Mouse (Mus musculus) stomach, postnatal 0 days (tissue): ENCODE data around the gene Aldh1a2.

Experiments used
- CTCF ChIP-seq: IDR thresholded peaks from 2 replicates; pipeline ENCODE4 v1.5.1; 2016; ENCODE audit warnings: antibody characterized with exemption, low read depth, mild to moderate bottlenecking, moderate library complexity
- EP300 ChIP-seq: optimal IDR thresholded peaks from 2 replicates; pipeline ENCODE3; 2016; ENCODE audit warnings: antibody characterized with exemption

GRCm38 (mm10) chr9:71340116-71340515 lies 124.5 kb downstream of the Aldh1a2 start:
- TF ChIP-seq EP300 (no peak), CTCF (no peak)
